Mouse (Mus musculus) hindbrain, embryonic 11.5 days (tissue): Measurements from ENCODE around the gene Dop1b. TPM values are rescaled to one million over a fixed set of nuclear protein-coding genes. Genes with fewer than 3 reads are reported as not detected.

Source experiments
- ATAC-seq: fragments of 200-750 bp; cut with Nextera tagmentation; 2 replicates; pipeline ENCODE4 v1.8.0; 2017; ENCODE audit warnings: mild to moderate bottlenecking, moderate TSS enrichment, moderate library complexity; ENCODE audit not compliant: low FRiP score
- DNase-seq: peaks from one replicate; pipeline ENCODE4 v3.0.0-alpha.2; 2015; ENCODE audit warnings: low spot score
- H3K27ac ChIP-seq: fragments of 300-500 bp; sonication (generic); 2 replicates; pipeline ENCODE4 v1.5.1; 2014; ENCODE audit warnings: mild to moderate bottlenecking, low read depth, low read length
- H3K27me3 ChIP-seq: fragments of 300-500 bp; sonication (generic); 2 replicates; pipeline ENCODE4 v1.6.1; 2014; ENCODE audit warnings: mild to moderate bottlenecking, low read length, moderate library complexity, mixed read lengths; ENCODE audit not compliant: control insufficient read depth, insufficient read depth
- H3K36me3 ChIP-seq: fragments of 300-500 bp; sonication (generic); 2 replicates; pipeline ENCODE4 v1.6.1; 2014; ENCODE audit warnings: mild to moderate bottlenecking, low read length, moderate library complexity, mixed read lengths; ENCODE audit not compliant: control insufficient read depth, insufficient read depth
- H3K4me1 ChIP-seq: fragments of 300-500 bp; sonication (generic); replicated peaks from 2 replicates; pipeline ENCODE4 v1.6.1; 2014; ENCODE audit warnings: low read length, mixed read lengths; ENCODE audit not compliant: control insufficient read depth, insufficient read depth
- H3K4me2 ChIP-seq: fragments of 300-500 bp; sonication (generic); replicated peaks from 2 replicates; pipeline ENCODE4 v1.6.1; 2014; ENCODE audit warnings: mild to moderate bottlenecking, low read depth, low read length
- H3K4me3 ChIP-seq: fragments of 300-500 bp; sonication (generic); 2 replicates; pipeline ENCODE4 v1.5.1; 2014; ENCODE audit warnings: low read depth, low read length
- H3K9ac ChIP-seq: fragments of 300-500 bp; sonication (generic); 2 replicates; pipeline ENCODE4 v1.6.1; 2014; ENCODE audit warnings: low read depth, low read length
- H3K9me3 ChIP-seq: fragments of 300-500 bp; sonication (generic); 2 replicates; pipeline ENCODE4 v1.6.1; 2016; ENCODE audit warnings: low read length; ENCODE audit not compliant: control insufficient read depth
- WGBS: fragments of 180-500 bp; shearing (Covaris S2); extraction: QIAGEN DNeasy Blood & Tissue Kit; methylation state at CpG from one replicate; pipeline ENCODE4 v1.1.7; 2014; 5-methylcytosine and 5-hydroxymethylcytosine counted together
- polyA plus RNA-seq: library from polyadenylated mRNA; unstranded; fragments of >200 nt; fragmentation: Nextera tagmentation; extraction: Ambion mirVana; gene quantifications from 2 replicates; pipeline ENCODE4 v1.2.1, GENCODE M21; 2014

Gene Dop1b
- polyA plus RNA-seq, 1 experiment from 2014 or later = 19.6 TPM

- Histone ChIP-seq H3K4me2 (no peak overlapping the region), H3K9ac (no peak overlapping the region), H3K27ac (no peak overlapping the region), H3K27me3 (peaks cover 6% of the 10 kb centered on the region; the same call in 1 of the 2 replicates), H3K4me3 (no peak overlapping the region), H3K36me3 (no peaks in the 10 kb centered on the region), H3K4me1 (no peaks in the 10 kb centered on the region), H3K9me3 (no peaks in the 10 kb centered on the region)
- DNase-seq (no peak), ATAC-seq (no peak)
- 90% methylated on average over 7 of the region's 7 CpGs for WGBS
These were observed 4.6 kb upstream of the Dop1b start for GRCm38 (mm10) chr16:93707116-93707515.

DNA sequence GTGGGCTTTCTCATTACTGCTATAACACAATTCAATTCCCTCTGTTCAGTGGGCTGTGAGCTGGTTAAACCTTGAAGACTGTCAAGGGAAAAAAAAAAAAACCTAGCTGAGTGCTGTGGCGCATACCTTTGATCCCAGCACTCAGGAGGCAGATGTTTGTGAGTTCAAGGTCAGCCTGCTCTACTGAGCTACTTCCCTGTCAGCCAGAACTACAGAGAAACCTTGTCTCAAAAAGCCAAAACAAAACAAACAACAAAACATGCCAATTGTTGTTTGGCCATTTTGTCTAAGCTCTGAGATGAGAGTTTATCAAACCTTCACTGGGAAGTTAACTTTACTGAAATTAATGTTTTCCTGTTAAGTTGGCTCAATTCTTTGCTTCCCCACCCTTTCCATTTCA is 2.5 kb upstream of the Dop1b start:
- peaks cover 9% of the 10 kb centered on the region; the same call in 1 of the 2 replicates for H3K27me3 ChIP-seq
- no peak overlapping the region for H3K4me2 ChIP-seq
- H3K36me3 ChIP-seq = no peaks in the 10 kb centered on the region
- WGBS = 71% methylated on average over 1 of the region's 1 CpGs
- H3K9me3 ChIP-seq = no peaks in the 10 kb centered on the region
- H3K27ac ChIP-seq = no peak overlapping the region
- H3K4me1 ChIP-seq = no peaks in the 10 kb centered on the region
- ATAC-seq = no peak
- no peak for DNase-seq
- H3K4me3 ChIP-seq = no peak overlapping the region
- no peak overlapping the region for H3K9ac ChIP-seq

DNA sequence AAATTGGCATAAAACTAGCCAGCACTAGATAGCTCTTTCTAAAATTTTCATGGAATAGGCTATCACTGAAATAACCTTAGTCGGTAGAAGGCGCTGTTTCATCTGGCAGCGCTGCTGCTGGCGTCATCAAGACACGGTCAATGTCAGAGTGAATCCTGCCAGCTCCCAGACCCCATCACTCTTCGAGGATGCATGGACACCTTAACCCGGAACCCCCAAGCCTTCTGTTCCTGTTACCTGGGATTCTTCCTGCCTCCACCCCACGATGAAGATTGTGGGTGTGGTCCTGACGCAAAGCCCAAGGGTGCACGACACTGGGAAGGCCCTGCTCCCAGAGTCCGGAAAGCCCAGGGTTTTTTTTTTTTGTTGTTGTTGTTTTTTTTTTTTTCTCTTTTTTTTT is 780 bp upstream of the Dop1b start:
- H3K9ac ChIP-seq = no peak overlapping the region

DNA sequence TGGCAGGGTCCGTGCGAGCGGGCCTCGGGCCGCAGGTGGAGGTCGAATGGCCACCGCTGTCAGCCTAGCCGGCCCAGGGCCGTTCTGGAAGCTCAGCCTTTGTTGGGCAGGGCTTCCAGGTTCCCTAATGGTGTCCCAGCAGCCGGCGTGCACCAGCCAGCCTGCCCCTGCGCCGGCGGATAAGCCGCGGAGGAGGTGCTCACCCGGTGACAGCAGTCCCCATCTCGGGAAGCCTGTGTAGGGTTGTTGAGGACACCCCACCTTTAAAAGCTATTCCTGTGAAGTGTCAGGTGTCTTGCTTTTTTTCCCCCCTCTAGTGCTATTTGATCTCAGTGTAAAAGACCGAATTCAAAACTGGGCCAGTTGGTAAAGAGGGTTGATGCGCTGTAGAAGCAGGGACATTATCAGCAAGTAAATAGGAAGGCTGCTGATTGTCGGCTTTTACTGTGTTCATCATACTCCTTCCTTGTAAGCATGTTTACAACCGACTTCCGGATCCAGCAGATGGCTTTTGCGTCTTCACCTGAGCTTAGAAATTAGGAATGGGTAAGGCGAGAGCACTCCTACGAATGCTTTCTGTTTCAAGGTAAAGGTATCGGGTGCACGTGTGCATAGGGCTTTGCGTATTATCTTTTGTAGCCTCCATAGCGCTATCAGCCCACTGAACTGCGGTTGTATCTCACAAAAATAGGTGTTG is 633 bp downstream of the Dop1b start:
- no peaks in the 10 kb centered on the region; the same call in 1 of the 2 replicates for H3K4me1 ChIP-seq
- ATAC-seq (peak; percentile 0; the same call in 1 of the 2 replicates), DNase-seq (peak; percentile 67)
- no peaks in the 10 kb centered on the region for H3K9me3 ChIP-seq
- peak overlapping the region; percentile 79 for H3K9ac ChIP-seq
- 0 out of 2 replicates have a peak overlapping the region, but pooled peaks have one; percentile 49 for H3K27ac ChIP-seq
- no peaks in the 10 kb centered on the region for H3K36me3 ChIP-seq
- H3K4me3 ChIP-seq = peak overlapping the region; percentile 74
- H3K4me2 ChIP-seq = peak overlapping the region; percentile 90
- 13% methylated on average over 31 of the region's 31 CpGs for WGBS
- H3K27me3 ChIP-seq = 0 out of 2 replicates have a peak, but pooled peaks cover 2% of the 10 kb centered on the region

More for the DNA sequence above, 780 bp upstream of the Dop1b start:
- DNase-seq (peak; percentile 82), ATAC-seq (peak; percentile 63)
- WGBS = under 1% methylated on average over 11 of the region's 11 CpGs
- Histone ChIP-seq H3K27ac (no peak overlapping the region), H3K27me3 (peaks cover 9% of the 10 kb centered on the region; the same call in 1 of the 2 replicates), H3K4me2 (peak overlapping the region; percentile 90), H3K9me3 (no peaks in the 10 kb centered on the region), H3K4me1 (no peaks in the 10 kb centered on the region), H3K36me3 (no peaks in the 10 kb centered on the region), H3K4me3 (peak overlapping the region; percentile 74)

- DNase-seq = no peak
- Histone ChIP-seq H3K9ac (no peak overlapping the region), H3K9me3 (no peaks in the 10 kb centered on the region), H3K27ac (no peak overlapping the region), H3K4me2 (peak overlapping the region; percentile 90), H3K4me3 (peak overlapping the region; percentile 74; the same call in 1 of the 2 replicates), H3K4me1 (no peaks in the 10 kb centered on the region; the same call in 1 of the 2 replicates), H3K36me3 (no peaks in the 10 kb centered on the region), H3K27me3 (0 out of 2 replicates have a peak, but pooled peaks cover 2% of the 10 kb centered on the region)
- no peak for ATAC-seq
- 84% methylated on average over 7 of the region's 7 CpGs for WGBS
These were observed 1.3 kb downstream of the Dop1b start for GRCm38 (mm10) chr16:93712966-93713365.

- DNase-seq (no peak), ATAC-seq (no peak)
- no peaks in the 10 kb centered on the region; the same call in 1 of the 2 replicates for H3K4me1 ChIP-seq
- H3K4me2 ChIP-seq = no peak overlapping the region
- H3K36me3 ChIP-seq = no peaks in the 10 kb centered on the region
- H3K9ac ChIP-seq = no peak overlapping the region
- no peak overlapping the region for H3K4me3 ChIP-seq
- H3K27me3 ChIP-seq = 0 out of 2 replicates have a peak, but pooled peaks cover 2% of the 10 kb centered on the region
- H3K27ac ChIP-seq = no peak overlapping the region
- no peaks in the 10 kb centered on the region for H3K9me3 ChIP-seq
- WGBS = 21% methylated on average over 5 of the region's 5 CpGs
These were observed 2.7 kb downstream of the Dop1b start for GRCm38 (mm10) chr16:93714426-93714825.

DNA sequence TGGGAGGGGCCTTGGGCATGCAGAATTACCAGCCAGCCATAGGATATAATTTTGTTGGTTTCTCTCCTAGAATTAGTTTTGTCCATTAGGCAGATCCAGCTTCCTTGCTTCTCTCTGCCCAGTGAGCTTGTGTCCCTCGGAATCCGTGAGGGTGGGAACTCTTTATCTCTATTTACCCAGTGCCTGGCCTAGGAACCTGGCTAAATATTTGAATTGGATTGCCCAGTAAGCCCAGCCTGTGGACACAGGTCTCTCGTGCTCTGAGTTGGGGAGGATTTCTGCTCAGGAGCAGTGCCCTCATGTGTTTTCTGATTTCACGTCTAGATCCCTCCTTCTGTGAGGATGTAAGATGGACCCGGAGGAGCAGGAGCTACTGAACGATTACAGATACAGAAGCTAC is 4.1 kb downstream of the Dop1b start:
- Histone ChIP-seq H3K4me3 (no peak overlapping the region), H3K27ac (no peak overlapping the region), H3K4me2 (no peak overlapping the region), H3K9ac (no peak overlapping the region), H3K4me1 (no peaks in the 10 kb centered on the region; the same call in 1 of the 2 replicates), H3K36me3 (no peaks in the 10 kb centered on the region), H3K27me3 (0 out of 2 replicates have a peak, but pooled peaks cover 2% of the 10 kb centered on the region), H3K9me3 (no peaks in the 10 kb centered on the region)
- no peak for ATAC-seq
- WGBS = 91% methylated on average over 6 of the region's 6 CpGs
- DNase-seq = no peak

DNA sequence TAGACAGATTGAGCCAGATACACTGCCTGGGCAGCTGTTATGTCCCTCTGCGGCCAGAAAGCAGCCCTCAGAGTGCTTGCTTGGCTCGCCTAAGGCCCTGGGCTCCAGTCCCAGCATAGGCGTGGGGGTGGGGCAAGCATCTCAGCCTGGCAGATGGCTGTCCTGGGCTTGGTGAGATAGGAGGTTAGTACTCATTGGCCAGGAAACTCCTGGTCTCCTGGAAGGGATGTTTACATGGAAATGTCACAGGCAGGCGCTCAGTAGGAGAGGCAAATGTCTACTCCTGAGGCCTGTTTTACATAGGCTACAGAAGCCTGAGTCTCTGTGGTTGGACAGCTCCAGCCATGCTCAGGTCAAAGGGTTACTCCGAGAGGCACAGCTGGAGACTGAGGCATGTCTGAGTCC is 5.6 kb downstream of the Dop1b start:
- H3K4me3 ChIP-seq = no peak overlapping the region
- H3K4me1 ChIP-seq = no peaks in the 10 kb centered on the region; the same call in 1 of the 2 replicates
- H3K36me3 ChIP-seq = no peaks in the 10 kb centered on the region
- DNase-seq (peak; percentile 44), ATAC-seq (peak; percentile 57; the same call in 1 of the 2 replicates)
- H3K4me2 ChIP-seq = no peak overlapping the region
- no peak overlapping the region for H3K9ac ChIP-seq
- 7% methylated on average over 5 of the region's 5 CpGs for WGBS
- no peak overlapping the region for H3K27ac ChIP-seq
- 0 out of 2 replicates have a peak, but pooled peaks cover 2% of the 10 kb centered on the region for H3K27me3 ChIP-seq
- H3K9me3 ChIP-seq = no peaks in the 10 kb centered on the region

DNA sequence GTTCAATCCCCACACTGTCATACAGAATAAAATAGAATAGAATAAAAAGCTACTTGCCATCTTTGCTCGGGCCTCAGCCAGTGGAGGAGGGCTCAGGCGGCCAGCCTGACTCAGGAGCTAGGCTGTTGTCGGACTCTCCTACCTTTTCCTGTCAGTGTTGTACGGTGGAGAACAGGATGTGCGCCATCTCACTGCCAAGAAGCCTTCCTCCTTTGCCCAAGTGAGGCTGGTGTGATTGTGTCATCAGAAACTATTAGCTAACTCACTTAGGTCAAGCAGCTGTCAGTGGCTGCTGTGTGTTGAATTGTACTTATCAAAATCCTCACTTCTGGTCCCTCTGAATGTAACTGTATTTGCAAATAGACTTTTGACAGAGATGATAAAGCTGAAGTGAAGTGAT is 10.1 kb downstream of the Dop1b start:
- Histone ChIP-seq H3K36me3 (no peaks in the 10 kb centered on the region), H3K9me3 (no peaks in the 10 kb centered on the region), H3K4me3 (no peak overlapping the region), H3K27me3 (no peaks in the 10 kb centered on the region), H3K27ac (no peak overlapping the region), H3K4me2 (no peak overlapping the region), H3K9ac (no peak overlapping the region), H3K4me1 (no peaks in the 10 kb centered on the region; the same call in 1 of the 2 replicates)
- no peak for DNase-seq
- whole genome bisulfite sequencing = 84% methylated on average over 5 of the region's 5 CpGs
- no peak for ATAC-seq
